Mouse (Mus musculus) liver, embryonic 12.5 days (tissue): ENCODE measurements at regions not wholly inside any gene's neighbourhood (a gene's known extent, or its start where the extent isn't known, plus 50 kb on each side); places are given as distances from the start of the nearest gene placed in this dataset.

Experiments used
- ATAC-seq: fragments of 200-750 bp; cut with Nextera tagmentation; 2 replicates; pipeline ENCODE4 v1.8.0; 2017; ENCODE audit warnings: moderate number of reproducible peaks, mild to moderate bottlenecking, moderate library complexity
- H3K27ac ChIP-seq: fragments of 300-500 bp; sonication (generic); 2 replicates; pipeline ENCODE4 v1.5.1; 2016; ENCODE audit warnings: mild to moderate bottlenecking
- H3K27me3 ChIP-seq: fragments of 300-500 bp; sonication (generic); replicated peaks from 2 replicates; pipeline ENCODE4 v1.6.1; 2016; ENCODE audit warnings: mild to moderate bottlenecking, moderate library complexity
- H3K36me3 ChIP-seq: fragments of 300-500 bp; sonication (generic); 2 replicates; pipeline ENCODE4 v1.6.1; 2016; ENCODE audit warnings: mild to moderate bottlenecking, moderate library complexity
- H3K4me1 ChIP-seq: fragments of 300-500 bp; sonication (generic); 2 replicates; pipeline ENCODE4 v1.6.1; 2016
- H3K4me2 ChIP-seq: fragments of 300-500 bp; sonication (generic); 2 replicates; pipeline ENCODE4 v1.6.1; 2016; ENCODE audit warnings: mild to moderate bottlenecking, moderate library complexity
- H3K4me3 ChIP-seq: fragments of 300-500 bp; sonication (generic); 2 replicates; pipeline ENCODE4 v1.5.1; 2016; ENCODE audit warnings: mild to moderate bottlenecking, moderate library complexity
- H3K9ac ChIP-seq: fragments of 300-500 bp; sonication (generic); 2 replicates; pipeline ENCODE4 v1.6.1; 2016; ENCODE audit warnings: mild to moderate bottlenecking, moderate library complexity
- H3K9me3 ChIP-seq: fragments of 300-500 bp; sonication (generic); replicated peaks from 2 replicates; pipeline ENCODE4 v1.6.1; 2016; ENCODE audit warnings: mild to moderate bottlenecking, moderate library complexity
- WGBS: fragments of 180-500 bp; shearing (Covaris S2); methylation state at CpG from one replicate; pipeline ENCODE4 v1.1.7; 2016; ENCODE audit not compliant: insufficient replicate concordance; 5-methylcytosine and 5-hydroxymethylcytosine counted together

DNA sequence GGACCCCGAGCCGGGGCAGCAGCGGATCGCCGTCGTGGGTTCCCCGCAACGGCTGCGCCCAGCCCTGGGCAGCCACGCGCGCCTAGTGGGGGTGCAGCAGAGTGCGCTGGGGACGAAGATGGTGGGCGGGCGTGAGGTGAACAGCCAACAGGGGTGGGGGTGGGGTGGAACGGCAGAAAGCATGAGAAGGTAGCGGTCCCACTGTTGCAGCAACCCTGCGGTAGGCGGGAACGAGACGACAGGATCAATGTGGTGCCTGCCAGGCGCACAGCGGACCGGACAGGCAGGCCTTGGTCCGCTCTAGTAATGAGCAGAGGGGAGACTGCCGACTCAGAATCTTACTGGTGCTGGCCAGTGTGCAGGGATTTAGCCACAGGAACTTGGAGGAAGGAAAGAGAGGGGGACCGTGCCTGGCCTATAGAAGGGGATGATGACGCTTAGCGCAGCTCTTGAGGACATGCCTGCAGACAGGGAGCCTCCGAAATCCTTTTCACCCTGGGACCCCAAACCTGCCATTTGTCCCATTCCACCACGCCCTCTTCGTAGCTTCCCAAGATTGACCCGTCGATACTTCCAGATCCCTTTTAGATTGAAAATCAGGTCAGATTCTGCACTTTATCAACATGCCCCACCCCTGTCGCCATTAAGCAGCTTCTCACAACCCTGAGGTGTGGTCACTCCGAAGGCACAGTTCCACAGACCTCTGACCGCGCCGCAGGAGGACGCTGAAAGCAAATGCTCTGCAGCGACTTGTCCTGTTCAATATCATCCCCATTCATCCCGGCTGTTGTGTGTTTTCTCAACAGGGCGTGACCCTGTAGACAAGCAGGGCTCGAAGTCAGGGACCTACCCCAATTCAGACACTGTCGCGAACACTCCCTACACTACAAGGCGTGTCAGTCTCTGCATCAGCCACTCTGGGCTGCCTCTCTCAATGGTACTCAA lies 177.4 kb upstream of the Topaz1 start:
- no peak for ATAC-seq
- no peak overlapping the region for H3K4me3 ChIP-seq

DNA sequence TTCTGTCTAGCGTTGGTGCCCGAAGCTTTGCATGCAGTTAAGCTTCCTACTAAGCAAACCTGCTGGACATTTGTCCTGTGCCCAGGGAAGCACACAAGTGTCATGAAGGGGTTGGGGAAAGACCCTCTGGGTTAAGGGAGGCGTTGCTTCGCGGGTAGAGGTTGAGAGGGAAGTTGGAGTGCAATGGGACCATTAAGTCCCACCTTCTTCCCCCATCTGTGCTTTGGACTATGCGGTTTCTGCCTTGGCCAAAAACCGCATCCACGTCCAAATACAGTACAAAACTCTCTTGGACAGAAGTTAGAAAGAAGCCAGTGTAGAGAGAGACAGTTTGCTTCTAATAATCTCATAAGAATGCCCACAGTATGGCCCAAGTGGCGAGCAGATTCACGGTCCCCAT lies 176.1 kb upstream of the Topaz1 start:
- ATAC-seq: no peak
- Histone ChIP-seq H3K4me2 (no peak overlapping the region), H3K4me3 (no peak overlapping the region), H3K27ac (no peak overlapping the region), H3K9ac (no peak overlapping the region), H3K27me3 (peaks cover 94% of the 10 kb centered on the region), H3K9me3 (no peaks in the 10 kb centered on the region), H3K4me1 (peaks cover 19% of the 10 kb centered on the region; the same call in 1 of the 2 replicates), H3K36me3 (no peaks in the 10 kb centered on the region)
- 5% methylated on average over 10 of the region's 10 CpGs for WGBS

More for the DNA sequence above, 177.4 kb upstream of the Topaz1 start:
- Histone ChIP-seq H3K27me3 (peaks cover 89% of the 10 kb centered on the region), H3K4me1 (peaks cover 19% of the 10 kb centered on the region; the same call in 1 of the 2 replicates), H3K9me3 (no peaks in the 10 kb centered on the region), H3K4me2 (peak overlapping the region; percentile 55), H3K9ac (no peak overlapping the region), H3K27ac (no peak overlapping the region), H3K36me3 (no peaks in the 10 kb centered on the region)
- 4% methylated on average over 48 of the region's 48 CpGs for WGBS

DNA sequence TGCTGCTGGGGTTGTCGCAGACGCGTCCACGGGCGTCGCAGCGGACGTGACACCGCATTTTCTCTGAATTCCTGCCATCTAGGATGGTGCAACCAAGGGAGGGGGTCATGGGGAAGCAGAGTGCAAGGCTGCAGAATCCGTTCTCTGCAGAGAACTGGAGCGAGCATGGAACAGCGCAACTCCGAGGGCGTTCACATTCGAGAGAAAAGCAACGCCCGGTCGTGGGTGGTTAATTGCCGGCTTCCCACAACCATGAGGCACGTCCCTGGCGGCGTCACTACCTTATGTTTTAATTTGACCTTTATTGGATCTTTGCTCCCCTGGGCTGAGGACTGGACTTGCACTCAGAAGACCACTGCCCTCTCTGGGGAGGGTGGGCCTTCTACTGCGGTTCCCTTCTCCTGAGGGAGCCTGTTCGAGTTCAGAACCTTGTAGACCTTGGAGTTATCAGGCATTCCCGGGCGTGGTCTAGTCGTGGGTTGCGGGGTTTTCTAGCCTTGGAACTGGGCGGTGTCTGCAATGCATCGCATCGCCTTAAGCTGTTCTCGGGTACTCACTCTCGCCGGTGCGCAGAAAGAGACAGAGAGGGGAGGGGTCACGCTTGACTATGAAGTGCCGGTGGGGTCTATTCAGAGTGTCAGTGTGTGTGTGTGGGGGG lies 175.6 kb upstream of the Topaz1 start:
- Histone ChIP-seq H3K9me3 (no peaks in the 10 kb centered on the region), H3K27me3 (peaks cover 97% of the 10 kb centered on the region), H3K4me1 (peaks cover 19% of the 10 kb centered on the region; the same call in 1 of the 2 replicates), H3K4me2 (peak overlapping the region; percentile 67), H3K4me3 (peak overlapping the region; percentile 43), H3K27ac (no peak overlapping the region), H3K9ac (no peak overlapping the region), H3K36me3 (no peaks in the 10 kb centered on the region)
- ATAC-seq: no peak; the same call in 1 of the 2 replicates
- WGBS: 4% methylated on average over 37 of the region's 37 CpGs

DNA sequence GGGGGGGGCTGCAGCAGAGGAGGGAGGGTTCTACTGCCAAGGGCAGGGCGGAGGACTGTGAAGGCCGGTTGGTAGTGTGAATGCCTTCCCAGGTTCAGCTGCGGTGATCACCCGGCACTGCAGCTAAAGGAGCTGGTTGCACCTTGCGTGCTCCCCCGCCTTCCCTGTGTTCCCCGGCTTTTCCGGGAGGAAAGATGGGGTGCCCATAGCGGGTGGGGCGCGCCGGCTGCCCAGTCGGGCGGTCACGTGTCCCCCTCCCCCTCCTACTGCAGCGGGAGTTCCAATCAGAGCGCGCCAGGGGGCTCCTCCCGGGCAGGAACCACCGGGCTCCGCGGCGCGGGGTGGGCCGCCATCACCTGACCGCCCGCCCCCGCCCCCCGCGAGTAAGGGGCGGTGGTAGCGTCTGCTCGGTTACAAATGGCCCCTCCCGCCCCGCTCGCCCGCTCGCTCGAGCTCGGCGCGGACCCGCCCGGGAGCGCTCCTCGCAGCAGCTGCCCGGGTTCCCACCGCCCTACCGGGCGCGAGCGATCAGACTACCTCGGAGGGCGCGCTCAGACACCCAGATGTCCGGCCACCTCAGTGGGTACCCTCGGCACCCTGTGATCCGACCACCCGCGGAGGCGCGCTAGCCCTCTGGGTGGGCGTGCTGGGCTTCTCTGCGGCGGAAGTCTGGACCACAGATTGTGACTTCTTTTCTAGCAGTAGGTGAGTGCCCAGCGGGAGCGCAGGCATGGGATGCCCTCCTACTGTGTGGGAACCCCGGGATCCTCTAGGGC lies 174.9 kb upstream of the Topaz1 start:
- H3K9ac ChIP-seq: no peak overlapping the region
- H3K4me1 ChIP-seq: peaks cover 19% of the 10 kb centered on the region; the same call in 1 of the 2 replicates
- peak overlapping the region; percentile 67 for H3K4me2 ChIP-seq
- ATAC-seq: peak; percentile 54; the same call in 1 of the 2 replicates
- no peaks in the 10 kb centered on the region for H3K36me3 ChIP-seq
- H3K27ac ChIP-seq: no peak overlapping the region
- H3K9me3 ChIP-seq: no peaks in the 10 kb centered on the region
- peak overlapping the region; percentile 43 for H3K4me3 ChIP-seq
- H3K27me3 ChIP-seq: peaks cover 96% of the 10 kb centered on the region
- WGBS: under 1% methylated on average over 66 of the region's 68 CpGs

DNA sequence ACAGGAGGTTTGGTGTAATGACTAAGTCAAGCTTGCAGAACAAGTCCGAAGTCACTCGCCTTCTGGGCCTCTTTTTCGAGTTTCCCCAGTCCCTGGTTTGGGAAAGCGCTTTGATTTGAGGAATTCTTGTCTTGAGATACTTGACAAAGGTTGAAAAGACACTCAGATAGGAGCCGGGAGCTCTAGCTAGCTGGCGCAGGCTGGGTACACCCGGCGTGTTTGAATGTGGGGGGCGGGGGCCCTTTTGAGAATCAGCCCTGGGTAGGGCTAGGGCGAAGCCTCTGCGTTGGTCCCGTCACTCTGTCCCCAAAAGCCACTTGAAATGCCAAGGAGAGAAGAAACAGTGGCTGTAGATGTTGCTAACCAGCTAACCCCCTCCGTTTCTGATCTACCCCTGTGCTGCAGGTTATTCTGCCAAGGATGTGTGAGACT lies 174.3 kb upstream of the Topaz1 start:
- Histone ChIP-seq H3K27me3 (peaks cover 94% of the 10 kb centered on the region), H3K4me3 (peak overlapping the region; percentile 43; the same call in 1 of the 2 replicates), H3K27ac (no peak overlapping the region), H3K9me3 (no peaks in the 10 kb centered on the region), H3K36me3 (no peaks in the 10 kb centered on the region), H3K9ac (no peak overlapping the region), H3K4me2 (peak overlapping the region; percentile 67), H3K4me1 (peaks cover 19% of the 10 kb centered on the region; the same call in 1 of the 2 replicates)
- 5% methylated on average over 13 of the region's 13 CpGs for WGBS
- ATAC-seq: no peak

DNA sequence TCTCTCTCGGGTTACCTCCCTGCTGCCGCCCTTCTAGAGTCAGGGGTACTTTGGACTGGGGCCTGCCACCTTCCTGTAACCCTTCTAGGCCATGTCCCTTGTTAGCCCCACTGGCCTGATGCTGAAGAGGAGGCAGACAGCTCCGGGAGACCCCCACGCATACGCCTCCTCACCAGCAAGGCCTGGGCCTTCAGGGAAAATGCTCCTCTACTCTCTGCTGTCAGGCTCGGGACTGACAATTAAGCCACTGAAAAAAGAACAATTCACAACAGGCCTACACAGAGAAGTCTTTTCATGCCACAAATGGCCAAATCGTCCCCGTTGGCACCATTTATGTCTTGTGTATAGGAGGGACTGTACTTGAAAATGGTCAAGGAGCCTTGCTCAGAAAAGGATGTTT lies 161.9 kb upstream of the Topaz1 start:
- Histone ChIP-seq H3K36me3 (no peaks in the 10 kb centered on the region), H3K27me3 (peaks cover 5% of the 10 kb centered on the region; the same call in 1 of the 2 replicates), H3K4me3 (no peak overlapping the region), H3K9ac (no peak overlapping the region), H3K4me2 (no peak overlapping the region), H3K9me3 (no peaks in the 10 kb centered on the region), H3K4me1 (no peaks in the 10 kb centered on the region), H3K27ac (no peak overlapping the region)
- no peak for ATAC-seq
- 64% methylated on average over 8 of the region's 8 CpGs for WGBS

DNA sequence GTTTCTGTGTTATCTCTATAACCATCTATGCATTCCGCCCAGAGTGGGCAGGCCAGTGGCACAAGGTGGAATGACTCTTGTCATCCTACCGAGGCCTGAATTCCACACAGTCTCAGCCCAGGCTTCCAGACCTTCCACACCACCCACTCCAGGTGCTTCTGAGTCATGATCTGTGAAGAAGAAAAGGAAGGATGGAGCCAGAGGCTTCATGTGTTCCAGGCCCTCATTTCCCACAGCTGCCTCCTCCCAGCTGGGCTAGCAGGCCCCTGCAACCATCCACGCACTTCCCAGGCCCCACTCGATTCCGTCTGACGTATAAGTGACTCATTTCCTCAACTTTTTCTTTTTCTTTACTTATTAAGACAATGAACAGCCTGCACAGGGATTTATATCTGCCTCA lies 160.7 kb upstream of the Topaz1 start:
- H3K4me2 ChIP-seq: no peak overlapping the region
- no peak for ATAC-seq
- no peaks in the 10 kb centered on the region for H3K9me3 ChIP-seq
- H3K4me1 ChIP-seq: no peaks in the 10 kb centered on the region
- no peak overlapping the region for H3K4me3 ChIP-seq
- H3K9ac ChIP-seq: no peak overlapping the region
- 59% methylated on average over 6 of the region's 6 CpGs for WGBS
- no peaks in the 10 kb centered on the region for H3K36me3 ChIP-seq
- H3K27ac ChIP-seq: no peak overlapping the region
- peaks cover 5% of the 10 kb centered on the region; the same call in 1 of the 2 replicates for H3K27me3 ChIP-seq

DNA sequence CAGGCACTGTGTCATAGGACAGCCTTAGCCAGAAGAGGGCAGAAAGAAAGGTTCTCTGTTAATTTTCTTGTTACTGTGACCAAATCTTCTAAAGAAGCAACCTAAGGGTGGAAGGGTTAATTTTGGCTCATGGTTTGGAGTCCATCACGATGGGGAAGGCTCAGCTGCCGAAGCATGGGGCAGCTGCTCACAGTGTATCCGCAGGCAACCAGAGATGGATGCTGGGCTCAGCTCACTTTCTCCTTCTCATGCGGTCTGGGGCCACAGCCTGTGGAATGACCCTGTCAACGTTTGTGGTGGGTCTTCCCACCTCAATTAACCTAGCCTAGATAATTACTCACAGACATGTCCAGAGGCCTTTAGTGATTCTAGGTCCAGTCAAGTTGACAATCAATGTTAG lies 160.2 kb upstream of the Topaz1 start:
- no peak overlapping the region for H3K27ac ChIP-seq
- no peak overlapping the region for H3K4me2 ChIP-seq
- no peaks in the 10 kb centered on the region for H3K4me1 ChIP-seq
- H3K36me3 ChIP-seq: no peaks in the 10 kb centered on the region
- H3K4me3 ChIP-seq: no peak overlapping the region
- no peak for ATAC-seq
- H3K27me3 ChIP-seq: peaks cover 5% of the 10 kb centered on the region; the same call in 1 of the 2 replicates
- H3K9ac ChIP-seq: no peak overlapping the region
- 59% methylated on average over 5 of the region's 5 CpGs for WGBS
- H3K9me3 ChIP-seq: no peaks in the 10 kb centered on the region

DNA sequence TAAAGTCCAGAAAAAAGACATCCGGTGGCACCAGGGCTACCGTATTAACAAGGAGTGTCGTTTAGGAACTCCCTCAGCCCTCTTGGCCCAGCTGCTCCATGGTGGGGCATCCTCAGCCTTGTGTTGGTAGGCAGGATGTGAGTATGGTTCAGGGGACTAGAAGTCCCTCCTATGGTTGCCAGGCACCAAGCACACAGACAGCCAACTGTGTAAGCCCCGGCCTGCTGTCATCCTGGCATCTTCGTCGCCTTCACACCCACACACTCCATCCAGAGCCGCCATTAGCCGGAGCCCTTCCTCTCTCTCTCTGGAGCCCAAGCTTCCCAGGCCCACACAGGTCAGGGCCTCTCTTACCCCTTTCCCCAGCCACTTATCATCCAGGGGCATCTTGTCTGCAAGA lies 158.9 kb upstream of the Topaz1 start:
- Histone ChIP-seq H3K4me2 (no peak overlapping the region), H3K9ac (no peak overlapping the region), H3K4me1 (no peaks in the 10 kb centered on the region), H3K4me3 (no peak overlapping the region), H3K27me3 (peaks cover 9% of the 10 kb centered on the region), H3K27ac (no peak overlapping the region), H3K9me3 (no peaks in the 10 kb centered on the region), H3K36me3 (no peaks in the 10 kb centered on the region)
- ATAC-seq: no peak
- 64% methylated on average over 8 of the region's 8 CpGs for WGBS

DNA sequence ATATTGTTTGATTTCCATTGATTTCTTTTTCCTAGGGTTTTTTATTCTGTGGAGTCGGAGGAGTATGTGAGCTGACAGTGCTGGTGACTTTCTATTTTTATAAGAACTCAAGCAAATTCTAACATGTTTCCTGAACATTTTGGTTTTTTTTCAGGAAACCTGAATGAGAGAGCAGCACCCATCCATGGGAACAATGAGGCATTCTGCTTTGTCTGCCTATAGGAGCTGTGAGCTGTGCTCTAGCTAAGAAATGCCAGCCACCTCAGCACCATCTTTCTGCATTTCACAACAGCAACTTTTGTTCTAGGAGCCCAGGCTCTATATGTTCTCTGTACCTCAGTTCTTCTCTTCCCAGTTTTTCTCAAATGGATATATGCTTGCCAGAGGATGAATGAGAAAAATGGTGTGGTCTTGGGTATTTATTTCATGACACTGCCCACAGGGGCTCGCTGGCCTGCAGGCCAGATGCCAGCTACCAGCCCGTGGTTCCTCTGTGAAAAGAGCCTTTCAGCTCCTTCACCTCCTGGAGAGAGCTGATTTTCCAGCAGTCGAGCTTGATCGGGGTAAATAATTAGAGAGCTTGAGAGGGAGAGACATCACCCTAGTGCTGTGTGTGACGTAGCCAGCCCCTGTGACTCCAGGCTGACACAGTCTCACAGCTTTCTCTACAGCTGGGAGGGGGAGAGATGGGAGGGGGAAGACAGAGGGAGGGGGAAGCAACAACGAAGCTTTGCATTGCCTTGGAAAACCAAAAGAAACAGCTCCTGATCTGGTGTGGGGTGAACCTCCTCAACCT lies 154.1 kb upstream of the Topaz1 start:
- Histone ChIP-seq H3K27ac (no peak overlapping the region), H3K4me2 (no peak overlapping the region), H3K9me3 (no peaks in the 10 kb centered on the region), H3K4me3 (no peak overlapping the region), H3K27me3 (peaks cover 50% of the 10 kb centered on the region), H3K36me3 (no peaks in the 10 kb centered on the region), H3K4me1 (no peaks in the 10 kb centered on the region), H3K9ac (no peak overlapping the region)
- WGBS: 22% methylated on average over 7 of the region's 7 CpGs
- ATAC-seq: no peak
